Mouse (Mus musculus) midbrain, embryonic 15.5 days (tissue): ENCODE measurements around the gene Reln. TPM values are rescaled to one million over a fixed set of nuclear protein-coding genes. Genes with fewer than 3 reads are reported as not detected.

ENCODE experiments used
- ATAC-seq: fragments of 200-750 bp; cut with Nextera tagmentation; replicated peaks from 2 replicates; pipeline ENCODE4 v1.8.0; 2017; ENCODE audit warnings: moderate TSS enrichment
- H3K27ac ChIP-seq: fragments of 300-500 bp; sonication (generic); 2 replicates; pipeline ENCODE4 v1.5.1; 2015; ENCODE audit warnings: mild to moderate bottlenecking, inconsistent platforms
- H3K27me3 ChIP-seq: fragments of 300-500 bp; sonication (generic); replicated peaks from 2 replicates; pipeline ENCODE4 v1.6.1; 2015; ENCODE audit warnings: inconsistent platforms
- H3K36me3 ChIP-seq: fragments of 300-500 bp; sonication (generic); replicated peaks from 2 replicates; pipeline ENCODE4 v1.6.1; 2015; ENCODE audit warnings: inconsistent platforms
- H3K4me1 ChIP-seq: fragments of 300-500 bp; sonication (generic); 2 replicates; pipeline ENCODE4 v1.6.1; 2015; ENCODE audit warnings: inconsistent platforms
- H3K4me2 ChIP-seq: fragments of 300-500 bp; sonication (generic); 2 replicates; pipeline ENCODE4 v1.6.1; 2015; ENCODE audit warnings: inconsistent platforms, mild to moderate bottlenecking, moderate library complexity
- H3K4me3 ChIP-seq: fragments of 300-500 bp; sonication (generic); 2 replicates; pipeline ENCODE4 v1.5.1; 2015; ENCODE audit warnings: mild to moderate bottlenecking, inconsistent platforms
- H3K9ac ChIP-seq: fragments of 300-500 bp; sonication (generic); 2 replicates; pipeline ENCODE4 v1.6.1; 2015; ENCODE audit warnings: mild to moderate bottlenecking, inconsistent platforms
- H3K9me3 ChIP-seq: fragments of 300-500 bp; sonication (generic); 2 replicates; pipeline ENCODE4 v1.6.1; 2016; ENCODE audit warnings: inconsistent platforms
- WGBS: fragments of 180-500 bp; shearing (Covaris S2); methylation state at CpG from one replicate; pipeline ENCODE4 v1.1.7; 2015; ENCODE audit warnings: mixed read lengths; 5-methylcytosine and 5-hydroxymethylcytosine counted together
- polyA plus RNA-seq: library from polyadenylated mRNA; unstranded; fragments of >200 nt; fragmentation: Nextera tagmentation; extraction: Ambion mirVana; gene quantifications from 2 replicates; pipeline ENCODE4 v1.2.1, GENCODE M21; 2015

Gene Reln
- polyA plus RNA-seq, 1 experiment from 2014 or later: 39.2 TPM

DNA sequence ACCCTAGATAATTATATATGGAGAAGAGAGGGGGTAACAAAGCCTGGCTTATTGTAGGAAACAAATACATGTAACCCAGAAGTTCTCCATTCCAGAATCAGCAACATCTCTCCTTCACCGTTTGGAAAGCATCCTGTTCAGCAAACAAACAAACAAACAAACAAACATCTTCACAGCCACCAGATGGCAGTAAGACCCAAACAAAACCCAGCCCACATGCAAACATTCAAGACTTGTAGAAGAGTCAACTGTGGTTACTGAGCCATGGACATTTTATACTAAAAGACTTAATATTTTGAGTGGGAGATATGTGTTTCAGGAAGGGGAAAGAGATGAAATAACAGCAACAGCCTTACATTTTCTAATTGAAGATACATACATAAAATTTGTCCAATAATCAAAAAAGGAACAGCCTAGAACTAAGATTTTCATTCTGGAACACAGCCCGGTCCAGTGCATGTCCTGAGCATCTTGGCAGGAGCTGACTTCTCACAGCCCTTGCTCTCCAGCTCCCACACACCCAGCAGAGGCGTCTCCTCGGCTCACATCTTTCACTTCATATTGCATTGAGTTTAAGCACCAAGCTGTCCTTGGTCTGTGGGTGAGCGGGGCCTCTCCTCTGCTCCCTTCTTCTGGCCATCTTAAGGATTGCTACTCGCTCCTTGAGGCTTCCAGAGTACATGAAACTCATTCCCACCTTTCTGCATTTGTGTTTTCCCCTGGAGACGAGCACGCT, 411.0 kb downstream of the Reln start:
- Histone ChIP-seq H3K36me3 (no peaks in the 10 kb centered on the region), H3K27me3 (no peaks in the 10 kb centered on the region), H3K9ac (no peak overlapping the region), H3K4me1 (peaks cover 6% of the 10 kb centered on the region; the same call in 1 of the 2 replicates), H3K4me2 (no peak overlapping the region), H3K4me3 (no peak overlapping the region), H3K27ac (no peak overlapping the region), H3K9me3 (no peaks in the 10 kb centered on the region)
- ATAC-seq: 0 out of 2 replicates have a peak, but pooled peaks have one; percentile 13
- 82% methylated on average over 8 of the region's 8 CpGs for WGBS

GRCm38 (mm10) chr5:21931151-21931550, 413.4 kb downstream of the Reln start:
- H3K4me1 ChIP-seq: peaks cover 6% of the 10 kb centered on the region; the same call in 1 of the 2 replicates
- H3K27me3 ChIP-seq: no peaks in the 10 kb centered on the region
- H3K36me3 ChIP-seq: no peaks in the 10 kb centered on the region
- WGBS: 79% methylated on average over 4 of the region's 4 CpGs
- H3K4me2 ChIP-seq: no peak overlapping the region
- no peak for ATAC-seq
- H3K9ac ChIP-seq: no peak overlapping the region
- no peak overlapping the region for H3K27ac ChIP-seq
- no peaks in the 10 kb centered on the region for H3K9me3 ChIP-seq
- H3K4me3 ChIP-seq: no peak overlapping the region

DNA sequence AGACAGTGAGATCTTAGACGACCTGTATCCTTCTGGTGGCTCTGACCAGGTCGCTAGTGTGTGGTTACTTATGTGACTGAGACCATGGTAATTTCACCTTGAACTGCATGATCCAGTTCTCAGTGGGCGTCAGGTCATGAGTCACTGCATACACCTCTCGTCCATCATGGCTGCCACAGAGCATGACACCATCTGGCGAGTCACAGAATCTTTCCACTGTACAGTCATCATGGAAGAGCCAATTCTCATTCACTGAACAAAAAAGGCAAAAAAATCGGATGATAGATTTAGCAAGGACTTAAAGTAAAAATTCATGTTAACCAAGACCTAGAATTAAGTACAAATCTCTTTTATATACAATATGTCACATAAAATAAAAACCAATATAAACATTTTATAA, 424.2 kb downstream of the Reln start:
- H3K36me3 ChIP-seq: 0 out of 2 replicates have a peak, but pooled peaks cover 4% of the 10 kb centered on the region
- H3K4me2 ChIP-seq: no peak overlapping the region
- WGBS: 89% methylated on average over 6 of the region's 6 CpGs
- no peak overlapping the region for H3K4me3 ChIP-seq
- no peaks in the 10 kb centered on the region for H3K9me3 ChIP-seq
- H3K27ac ChIP-seq: no peak overlapping the region
- H3K27me3 ChIP-seq: no peaks in the 10 kb centered on the region
- no peak overlapping the region for H3K9ac ChIP-seq
- no peaks in the 10 kb centered on the region for H3K4me1 ChIP-seq
- no peak for ATAC-seq

DNA sequence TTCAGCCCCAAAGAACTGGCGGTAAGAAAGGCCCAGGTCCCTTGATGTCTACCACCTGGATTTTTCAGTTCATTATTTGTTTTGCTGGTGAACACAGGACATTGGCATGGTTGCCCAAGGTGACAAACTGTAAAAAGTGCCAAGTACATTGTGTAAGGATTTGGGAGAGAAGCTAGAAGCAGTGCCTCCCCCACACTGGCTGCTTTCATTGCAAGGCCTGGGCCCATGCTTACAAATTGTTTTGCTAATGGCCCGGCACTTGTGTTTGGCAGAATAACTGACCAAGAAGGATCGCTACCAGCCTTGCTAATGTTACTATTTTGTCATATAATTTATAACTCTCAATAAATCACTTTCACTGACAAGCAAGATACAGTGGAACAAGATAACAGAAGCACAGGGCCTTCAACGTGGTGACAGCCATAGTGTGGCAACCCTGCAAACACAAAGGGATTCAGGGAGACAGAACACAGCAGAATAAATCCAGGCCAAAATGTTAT, 425.2 kb downstream of the Reln start:
- Histone ChIP-seq H3K36me3 (0 out of 2 replicates have a peak, but pooled peaks cover 4% of the 10 kb centered on the region), H3K4me3 (no peak overlapping the region), H3K4me1 (no peaks in the 10 kb centered on the region), H3K4me2 (no peak overlapping the region), H3K9me3 (no peaks in the 10 kb centered on the region), H3K27ac (no peak overlapping the region), H3K27me3 (no peaks in the 10 kb centered on the region), H3K9ac (no peak overlapping the region)
- 83% methylated on average over 4 of the region's 4 CpGs for WGBS
- no peak for ATAC-seq

DNA sequence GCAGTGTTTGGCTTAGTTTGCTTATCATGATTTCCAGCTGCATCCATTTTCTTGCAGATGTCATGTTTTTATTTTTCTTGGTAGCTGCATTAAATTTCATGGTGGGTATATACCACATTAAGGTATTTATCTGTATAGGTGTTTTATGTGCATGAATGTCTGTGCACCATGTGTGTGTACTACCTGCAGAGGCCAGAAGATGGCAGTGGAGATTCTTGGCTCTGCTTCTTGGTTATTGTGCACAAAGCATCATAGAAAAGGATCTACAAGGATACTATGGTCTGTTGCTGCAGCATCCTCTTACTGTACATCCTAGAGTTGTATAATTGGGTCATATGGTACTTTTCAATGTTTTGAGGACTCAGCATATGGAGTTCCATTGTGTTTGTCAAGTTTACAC, 428.5 kb downstream of the Reln start:
- no peak overlapping the region for H3K4me2 ChIP-seq
- H3K4me3 ChIP-seq: no peak overlapping the region
- no peaks in the 10 kb centered on the region for H3K27me3 ChIP-seq
- no peaks in the 10 kb centered on the region for H3K9me3 ChIP-seq
- no peak overlapping the region for H3K27ac ChIP-seq
- no peak overlapping the region for H3K9ac ChIP-seq
- no peak for ATAC-seq
- 0 out of 2 replicates have a peak, but pooled peaks cover 4% of the 10 kb centered on the region for H3K36me3 ChIP-seq
- H3K4me1 ChIP-seq: no peaks in the 10 kb centered on the region

- no peaks in the 10 kb centered on the region for H3K4me1 ChIP-seq
- H3K36me3 ChIP-seq: 0 out of 2 replicates have a peak, but pooled peaks cover 4% of the 10 kb centered on the region
- H3K4me3 ChIP-seq: no peak overlapping the region
- WGBS: 74% methylated on average over 3 of the region's 3 CpGs
- no peak overlapping the region for H3K27ac ChIP-seq
- H3K4me2 ChIP-seq: no peak overlapping the region
- H3K27me3 ChIP-seq: no peaks in the 10 kb centered on the region
- no peaks in the 10 kb centered on the region for H3K9me3 ChIP-seq
- no peak overlapping the region for H3K9ac ChIP-seq
- no peak for ATAC-seq
Observed at GRCm38 (mm10) chr5:21914776-21915175, 429.7 kb downstream of the Reln start.

- H3K4me3 ChIP-seq: no peak overlapping the region
- H3K4me2 ChIP-seq: no peak overlapping the region
- no peaks in the 10 kb centered on the region for H3K9me3 ChIP-seq
- no peak overlapping the region for H3K27ac ChIP-seq
- H3K36me3 ChIP-seq: 0 out of 2 replicates have a peak, but pooled peaks cover 4% of the 10 kb centered on the region
- ATAC-seq: no peak
- no peaks in the 10 kb centered on the region for H3K4me1 ChIP-seq
- H3K27me3 ChIP-seq: no peaks in the 10 kb centered on the region
- H3K9ac ChIP-seq: no peak overlapping the region
- 92% methylated on average over 23 of the region's 23 CpGs for WGBS
Observed at GRCm38 (mm10) chr5:21912835-21913530, 431.5 kb downstream of the Reln start.

DNA sequence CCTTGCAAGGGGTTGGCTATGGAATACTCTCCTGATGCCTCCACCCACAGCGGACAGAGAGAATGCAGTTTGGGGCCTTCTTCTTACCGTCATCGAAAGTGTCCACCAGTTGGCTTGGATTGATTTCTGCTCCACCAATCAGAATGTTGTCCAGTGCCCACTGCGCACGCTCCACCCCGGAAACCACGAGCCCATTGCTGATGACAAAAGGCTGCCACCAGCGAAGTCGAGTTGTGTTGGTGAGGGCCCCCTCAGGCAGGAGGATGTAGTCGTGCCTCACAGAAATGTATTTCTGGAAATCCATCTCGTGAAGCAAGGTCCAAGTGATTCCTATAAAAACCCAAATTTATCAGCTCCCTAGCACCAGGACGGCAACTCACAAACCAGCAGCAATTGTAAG, 433.8 kb downstream of the Reln start:
- Histone ChIP-seq H3K9me3 (no peaks in the 10 kb centered on the region), H3K4me3 (no peak overlapping the region), H3K36me3 (no peaks in the 10 kb centered on the region), H3K4me1 (no peaks in the 10 kb centered on the region), H3K4me2 (no peak overlapping the region), H3K9ac (no peak overlapping the region), H3K27ac (no peak overlapping the region), H3K27me3 (no peaks in the 10 kb centered on the region)
- 95% methylated on average over 12 of the region's 12 CpGs for WGBS
- no peak for ATAC-seq

DNA sequence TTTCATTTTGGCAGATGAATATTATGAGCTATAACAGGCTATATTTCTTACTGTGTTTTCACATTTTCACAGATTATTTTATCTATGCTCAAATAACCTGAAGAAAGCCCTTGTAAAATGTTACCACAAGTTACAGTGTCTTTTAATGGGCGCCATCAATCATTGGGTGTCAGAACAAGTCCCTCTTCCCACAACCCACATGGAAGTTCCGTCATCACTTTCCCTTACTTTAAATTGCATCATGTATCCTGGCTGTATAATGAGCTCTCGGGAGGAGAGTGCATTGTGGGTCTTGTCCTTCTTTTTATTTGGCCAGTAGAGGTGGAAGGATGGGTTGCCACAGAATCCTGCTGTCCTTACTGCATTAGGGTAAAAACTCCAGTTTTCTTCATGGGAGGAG, 434.8 kb downstream of the Reln start:
- H3K4me1 ChIP-seq: no peaks in the 10 kb centered on the region
- H3K9me3 ChIP-seq: no peaks in the 10 kb centered on the region
- H3K27ac ChIP-seq: no peak overlapping the region
- H3K4me2 ChIP-seq: no peak overlapping the region
- no peaks in the 10 kb centered on the region for H3K27me3 ChIP-seq
- ATAC-seq: no peak
- no peaks in the 10 kb centered on the region for H3K36me3 ChIP-seq
- no peak overlapping the region for H3K9ac ChIP-seq
- WGBS: 92% methylated on average over 3 of the region's 3 CpGs
- no peak overlapping the region for H3K4me3 ChIP-seq

DNA sequence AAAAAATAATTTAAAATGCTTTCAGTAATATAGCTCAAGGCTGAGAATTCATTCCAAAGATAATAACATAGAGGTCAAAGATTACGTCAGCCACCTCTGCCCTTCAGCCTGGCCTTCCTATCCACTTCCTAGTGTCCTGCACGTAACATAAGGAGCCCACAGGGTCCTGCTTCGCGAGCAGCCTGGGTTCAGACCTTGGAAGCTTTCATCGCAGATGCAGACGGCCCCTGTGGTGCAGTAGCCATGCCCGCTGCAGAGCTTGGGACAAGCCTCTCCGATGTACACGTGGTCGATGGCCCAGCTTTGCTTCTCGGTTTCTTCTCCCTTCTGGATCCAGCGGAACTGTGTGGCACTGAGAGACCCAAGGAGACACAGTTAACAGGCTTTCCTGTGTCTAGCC, 443.1 kb downstream of the Reln start:
- H3K9ac ChIP-seq: no peak overlapping the region
- no peak for ATAC-seq
- no peaks in the 10 kb centered on the region for H3K9me3 ChIP-seq
- H3K36me3 ChIP-seq: no peaks in the 10 kb centered on the region; the same call in 1 of the 2 replicates
- H3K4me2 ChIP-seq: no peak overlapping the region
- WGBS: 72% methylated on average over 12 of the region's 12 CpGs
- H3K27ac ChIP-seq: no peak overlapping the region
- no peak overlapping the region for H3K4me3 ChIP-seq
- H3K27me3 ChIP-seq: no peaks in the 10 kb centered on the region
- H3K4me1 ChIP-seq: no peaks in the 10 kb centered on the region

DNA sequence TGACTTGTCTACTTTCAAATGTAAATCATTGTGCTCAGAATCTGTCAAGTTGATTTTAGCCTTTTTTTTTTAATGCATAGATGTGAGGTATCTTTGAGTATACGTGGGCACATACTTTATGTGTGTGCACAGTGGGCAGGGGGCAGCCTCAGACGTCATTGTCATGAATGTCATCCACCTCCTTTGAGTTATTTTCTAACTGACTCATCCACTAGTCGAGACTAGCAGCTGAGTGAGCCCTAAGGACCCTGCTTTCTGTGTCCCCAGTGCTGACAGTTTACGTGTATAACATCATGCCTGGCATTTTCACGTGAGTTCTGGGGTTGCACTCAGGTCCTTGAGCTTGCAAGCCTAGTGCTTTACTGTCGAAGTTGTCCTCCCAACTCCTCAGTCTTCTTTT, 443.6 kb downstream of the Reln start:
- no peak overlapping the region for H3K27ac ChIP-seq
- H3K9ac ChIP-seq: no peak overlapping the region
- no peaks in the 10 kb centered on the region for H3K9me3 ChIP-seq
- H3K4me1 ChIP-seq: no peaks in the 10 kb centered on the region
- no peaks in the 10 kb centered on the region for H3K27me3 ChIP-seq
- WGBS: 64% methylated on average over 6 of the region's 6 CpGs
- H3K4me2 ChIP-seq: no peak overlapping the region
- ATAC-seq: no peak
- no peak overlapping the region for H3K4me3 ChIP-seq
- H3K36me3 ChIP-seq: no peaks in the 10 kb centered on the region; the same call in 1 of the 2 replicates

DNA sequence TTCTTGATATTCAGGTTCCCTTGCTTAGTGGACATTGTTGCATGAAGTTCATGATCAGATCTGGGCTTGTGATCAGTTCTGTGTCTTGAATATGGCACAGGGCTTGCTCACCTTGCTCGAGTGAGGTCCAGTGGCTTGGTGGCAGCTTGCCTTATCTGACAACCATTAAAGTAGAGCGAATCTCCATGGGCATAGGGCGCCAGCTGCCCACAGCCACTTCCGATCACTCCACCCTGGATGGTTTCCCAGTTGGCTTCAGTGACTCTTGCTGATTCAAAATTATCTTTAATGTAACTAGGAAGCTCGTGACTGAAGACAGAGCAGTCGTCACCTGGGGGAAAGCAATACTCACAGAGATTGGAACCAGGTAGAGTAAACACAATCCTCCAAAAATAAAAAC, 445.6 kb downstream of the Reln start:
- H3K4me3 ChIP-seq: no peak overlapping the region
- H3K4me1 ChIP-seq: no peaks in the 10 kb centered on the region
- H3K27ac ChIP-seq: no peak overlapping the region
- H3K27me3 ChIP-seq: no peaks in the 10 kb centered on the region
- H3K9me3 ChIP-seq: no peaks in the 10 kb centered on the region
- no peaks in the 10 kb centered on the region; the same call in 1 of the 2 replicates for H3K36me3 ChIP-seq
- no peak overlapping the region for H3K9ac ChIP-seq
- no peak for ATAC-seq
- no peak overlapping the region for H3K4me2 ChIP-seq
- 82% methylated on average over 6 of the region's 6 CpGs for WGBS
